Mouse (Mus musculus): ENCODE data around the gene Osbpl8. TPM values are rescaled to one million over a fixed set of nuclear protein-coding genes. Genes with fewer than 3 reads are reported as not detected.
A peak's percentile ranks its signal among the peaks of the same experiment; 100 is the strongest.

Osbpl8 gene
- 155 and 166 TPM in 2 replicates for polyA plus RNA-seq (2012; ENCODE audit: insufficient read depth, insufficient read length, missing spikeins)

- TF ChIP-seq CTCF (IDR thresholded peaks at IDR 0.05; ENCODE audit: low read depth, low read length) (no peak), POLR2A (IDR thresholded peaks at IDR 0.05; ENCODE audit: borderline replicate concordance, low read depth, low read length) (no peak)
- Histone ChIP-seq H3K4me3 (ENCODE audit: insufficient read depth, low read length) (peak within 1 kb of the TSS; percentile 98), H3K4me1 (ENCODE audit: control insufficient read depth, insufficient read depth, low read length) (peaks cover 39% of the 10 kb centered on the region), H3K27ac (ENCODE audit: insufficient read depth, low read depth, low read length) (peak within 1 kb of the TSS; percentile 96)
Observed at GRCm38 (mm10) chr10:111164304-111165218, at the start of gene Osbpl8. Osbpl8 (plus strand) TSS chr10:111164752.

DNA sequence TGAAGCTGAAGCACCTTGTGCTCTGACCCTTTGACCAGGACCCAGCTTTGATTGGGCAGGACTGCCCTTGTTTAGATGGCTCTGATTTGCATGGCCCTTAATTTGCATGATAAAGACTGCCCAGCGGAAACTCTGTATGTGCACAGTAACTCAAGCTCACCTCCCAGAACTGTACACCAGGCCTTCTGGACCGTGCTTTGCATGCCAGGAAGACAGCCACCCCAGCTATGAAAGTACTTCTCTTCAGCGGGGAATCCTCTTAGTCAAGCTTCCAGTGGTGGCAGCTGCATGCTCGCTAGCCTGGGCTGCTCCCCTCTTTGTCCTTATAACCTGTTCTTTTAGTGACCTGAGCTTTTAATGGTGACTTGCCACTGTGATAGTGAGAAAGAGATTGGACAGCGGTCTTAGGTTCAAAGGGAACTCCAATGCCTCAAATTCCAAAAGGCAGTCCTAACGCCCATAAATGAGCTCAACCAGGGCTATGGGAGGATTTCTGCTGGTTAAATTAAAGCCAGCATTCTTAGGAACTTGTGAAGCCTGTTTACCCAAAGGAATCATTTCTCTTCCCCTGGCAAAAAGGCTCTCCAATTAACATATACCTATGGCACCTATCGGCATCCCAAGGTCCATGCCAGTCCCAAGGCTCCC lies 47.2 kb upstream of the Osbpl8 start:
- TF ChIP-seq CTCF (IDR thresholded peaks at IDR 0.05; ENCODE audit: low read depth, low read length): no peak
- no peak for TF ChIP-seq POLR2A (IDR thresholded peaks at IDR 0.05; ENCODE audit: borderline replicate concordance, low read depth, low read length)
- Histone ChIP-seq H3K27ac (ENCODE audit: insufficient read depth, low read depth, low read length) (peak overlapping the region; percentile 100), H3K4me1 (ENCODE audit: control insufficient read depth, insufficient read depth, low read length) (peaks cover 53% of the 10 kb centered on the region), H3K4me3 (ENCODE audit: insufficient read depth, low read length) (no peak overlapping the region)

DNA sequence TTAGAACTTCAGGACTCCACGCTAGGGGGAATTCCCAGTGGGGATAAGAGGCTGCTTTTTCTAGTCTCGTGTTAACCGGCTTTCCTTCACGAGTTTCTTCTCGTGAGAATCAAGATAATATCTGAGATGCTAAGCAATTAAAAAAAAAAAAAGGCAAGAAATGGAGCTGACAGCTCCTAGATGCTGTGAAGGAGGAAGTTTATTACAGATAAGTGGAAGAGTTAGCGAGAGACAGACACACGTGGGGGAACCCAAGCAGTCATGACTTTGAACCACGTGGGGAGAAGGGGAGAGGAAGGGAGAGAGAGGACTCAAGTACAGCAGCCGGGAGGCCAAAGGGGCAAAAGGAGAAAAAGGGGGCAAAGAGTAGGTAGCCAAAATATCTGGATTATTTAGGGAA lies 46.3 kb upstream of the Osbpl8 start:
- H3K4me3 ChIP-seq (ENCODE audit: insufficient read depth, low read length): no peak overlapping the region
- peak overlapping the region; percentile 100 for H3K27ac ChIP-seq (ENCODE audit: insufficient read depth, low read depth, low read length)
- peaks cover 60% of the 10 kb centered on the region for H3K4me1 ChIP-seq (ENCODE audit: control insufficient read depth, insufficient read depth, low read length)
- TF ChIP-seq POLR2A (IDR thresholded peaks at IDR 0.05; ENCODE audit: borderline replicate concordance, low read depth, low read length) (no peak), CTCF (IDR thresholded peaks at IDR 0.05; ENCODE audit: low read depth, low read length) (no peak)

- peak overlapping the region; percentile 100 for H3K27ac ChIP-seq (ENCODE audit: insufficient read depth, low read depth, low read length)
Observed at GRCm38 (mm10) chr10:111118991-111119650, 45.4 kb upstream of the Osbpl8 start.

GRCm38 (mm10) chr10:111119756-111120155 lies 44.8 kb upstream of the Osbpl8 start:
- TF ChIP-seq POLR2A (IDR thresholded peaks at IDR 0.05; ENCODE audit: borderline replicate concordance, low read depth, low read length) (no peak), CTCF (IDR thresholded peaks at IDR 0.05; ENCODE audit: low read depth, low read length) (no peak)
- Histone ChIP-seq H3K27ac (ENCODE audit: insufficient read depth, low read depth, low read length) (peak overlapping the region; percentile 100), H3K4me1 (ENCODE audit: control insufficient read depth, insufficient read depth, low read length) (peaks cover 69% of the 10 kb centered on the region), H3K4me3 (ENCODE audit: insufficient read depth, low read length) (peak overlapping the region; percentile 14; the same call in 1 of the 2 replicates)

More at GRCm38 (mm10) chr10:111118991-111119650, 45.4 kb upstream of the Osbpl8 start:
- H3K4me1 ChIP-seq (ENCODE audit: control insufficient read depth, insufficient read depth, low read length): peaks cover 65% of the 10 kb centered on the region
- peak overlapping the region; percentile 14; the same call in 1 of the 2 replicates for H3K4me3 ChIP-seq (ENCODE audit: insufficient read depth, low read length)
- TF ChIP-seq POLR2A (IDR thresholded peaks at IDR 0.05; ENCODE audit: borderline replicate concordance, low read depth, low read length) (no peak), CTCF (IDR thresholded peaks at IDR 0.05; ENCODE audit: low read depth, low read length) (no peak)

- no peak overlapping the region for H3K4me3 ChIP-seq (ENCODE audit: insufficient read depth, low read length)
- H3K4me1 ChIP-seq (ENCODE audit: control insufficient read depth, insufficient read depth, low read length): peaks cover 73% of the 10 kb centered on the region
- peak overlapping the region; percentile 32; the same call in 1 of the 2 replicates for H3K27ac ChIP-seq (ENCODE audit: insufficient read depth, low read depth, low read length)
- no peak for TF ChIP-seq CTCF (IDR thresholded peaks at IDR 0.05; ENCODE audit: low read depth, low read length)
- no peak for TF ChIP-seq POLR2A (IDR thresholded peaks at IDR 0.05; ENCODE audit: borderline replicate concordance, low read depth, low read length)
Observed at GRCm38 (mm10) chr10:111122864-111123398, 41.6 kb upstream of the Osbpl8 start.

- TF ChIP-seq POLR2A (IDR thresholded peaks at IDR 0.05; ENCODE audit: borderline replicate concordance, low read depth, low read length) (no peak), CTCF (IDR thresholded peaks at IDR 0.05; ENCODE audit: low read depth, low read length) (no peak)
- H3K4me3 ChIP-seq (ENCODE audit: insufficient read depth, low read length): no peak overlapping the region
- peak overlapping the region; percentile 48 for H3K27ac ChIP-seq (ENCODE audit: insufficient read depth, low read depth, low read length)
- peaks cover 74% of the 10 kb centered on the region for H3K4me1 ChIP-seq (ENCODE audit: control insufficient read depth, insufficient read depth, low read length)
Observed at GRCm38 (mm10) chr10:111124175-111124574, 40.4 kb upstream of the Osbpl8 start.

- TF ChIP-seq POLR2A (IDR thresholded peaks at IDR 0.05; ENCODE audit: borderline replicate concordance, low read depth, low read length) (no peak), CTCF (IDR thresholded peaks at IDR 0.05; ENCODE audit: low read depth, low read length) (no peak)
- Histone ChIP-seq H3K27ac (ENCODE audit: insufficient read depth, low read depth, low read length) (peak overlapping the region; percentile 60), H3K4me1 (ENCODE audit: control insufficient read depth, insufficient read depth, low read length) (peaks cover 75% of the 10 kb centered on the region), H3K4me3 (ENCODE audit: insufficient read depth, low read length) (no peak overlapping the region)
Observed at GRCm38 (mm10) chr10:111124767-111125315, 39.7 kb upstream of the Osbpl8 start.

GRCm38 (mm10) chr10:111127388-111127787 lies 37.2 kb upstream of the Osbpl8 start:
- Histone ChIP-seq H3K4me3 (ENCODE audit: insufficient read depth, low read length) (peak overlapping the region; percentile 6), H3K4me1 (ENCODE audit: control insufficient read depth, insufficient read depth, low read length) (peaks cover 69% of the 10 kb centered on the region), H3K27ac (ENCODE audit: insufficient read depth, low read depth, low read length) (peak overlapping the region; percentile 93)
- TF ChIP-seq POLR2A (IDR thresholded peaks at IDR 0.05; ENCODE audit: borderline replicate concordance, low read depth, low read length) (no peak), CTCF (IDR thresholded peaks at IDR 0.05; ENCODE audit: low read depth, low read length) (no peak)
